Mouse (Mus musculus) stomach, embryonic 15.5 days (tissue): ENCODE data around the gene Zscan20. TPM values are rescaled to one million over a fixed set of nuclear protein-coding genes. Genes with fewer than 3 reads are reported as not detected.
"Not testable (repeated sequence)": the region's sequence is repeated elsewhere in the genome, so short reads cannot be mapped to it uniquely, and the experiment has no call there.

Experiments
- ATAC-seq: fragments of 200-750 bp; cut with Nextera tagmentation; 2 replicates; pipeline ENCODE4 v1.8.0; 2017; ENCODE audit warnings: low read depth, moderate number of reproducible peaks, moderate TSS enrichment; ENCODE audit not compliant: insufficient read depth, low FRiP score
- H3K27ac ChIP-seq: fragments of 300-500 bp; sonication (generic); 2 replicates; pipeline ENCODE4 v1.5.1; 2015; ENCODE audit warnings: mild to moderate bottlenecking, inconsistent platforms
- H3K27me3 ChIP-seq: fragments of 300-500 bp; sonication (generic); replicated peaks from 2 replicates; pipeline ENCODE4 v1.6.1; 2015; ENCODE audit warnings: inconsistent platforms
- H3K36me3 ChIP-seq: fragments of 300-500 bp; sonication (generic); 2 replicates; pipeline ENCODE4 v1.6.1; 2015; ENCODE audit warnings: inconsistent platforms
- H3K4me1 ChIP-seq: fragments of 300-500 bp; sonication (generic); 2 replicates; pipeline ENCODE4 v1.6.1; 2015; ENCODE audit warnings: inconsistent platforms
- H3K4me2 ChIP-seq: fragments of 300-500 bp; sonication (generic); 2 replicates; pipeline ENCODE4 v1.6.1; 2015; ENCODE audit warnings: mild to moderate bottlenecking, inconsistent platforms
- H3K4me3 ChIP-seq: fragments of 300-500 bp; sonication (generic); replicated peaks from 2 replicates; pipeline ENCODE4 v1.5.1; 2015; ENCODE audit warnings: inconsistent platforms
- H3K9ac ChIP-seq: fragments of 300-500 bp; sonication (generic); 2 replicates; pipeline ENCODE4 v1.6.1; 2015; ENCODE audit warnings: inconsistent platforms
- H3K9me3 ChIP-seq: fragments of 300-500 bp; sonication (generic); 2 replicates; pipeline ENCODE4 v1.6.1; 2016; ENCODE audit warnings: inconsistent platforms
- WGBS: fragments of 180-500 bp; shearing (Covaris S2); methylation state at CpG from one replicate; pipeline ENCODE4 v1.1.7; 2015; 5-methylcytosine and 5-hydroxymethylcytosine counted together
- polyA plus RNA-seq: library from polyadenylated mRNA; unstranded; fragments of >200 nt; fragmentation: Nextera tagmentation; extraction: Ambion mirVana; gene quantifications from 2 replicates; pipeline ENCODE4 v1.2.1, GENCODE M21; 2015

Gene Zscan20
- polyA plus RNA-seq, 1 experiment from 2014 or later = 3.9 TPM

DNA sequence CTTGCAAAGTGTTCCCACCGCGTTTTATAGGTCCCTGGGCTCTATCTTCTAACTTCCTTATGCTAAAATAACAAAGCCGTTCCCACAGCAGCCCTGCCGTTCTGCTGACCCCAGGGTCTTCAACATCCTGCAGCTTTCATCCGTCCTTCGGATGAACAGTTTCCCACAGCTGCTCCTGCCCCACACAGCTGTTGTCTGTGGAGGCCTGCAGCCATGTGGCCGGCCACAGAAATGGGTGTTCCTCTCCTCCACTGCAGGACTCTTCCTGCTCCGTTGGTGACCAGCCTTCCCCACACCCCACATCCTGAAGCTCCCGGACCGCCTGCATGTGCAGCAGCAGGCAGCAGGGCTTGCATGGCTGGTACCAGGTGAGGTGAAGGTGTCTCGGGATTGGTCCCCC lies 27.4 kb upstream of the Zscan20 start:
- Histone ChIP-seq H3K27ac (peak overlapping the region; percentile 66; the same call in 1 of the 2 replicates), H3K9me3 (no peaks in the 10 kb centered on the region), H3K4me1 (peaks cover 13% of the 10 kb centered on the region), H3K36me3 (no peaks in the 10 kb centered on the region), H3K4me2 (no peak overlapping the region), H3K4me3 (no peak overlapping the region), H3K27me3 (no peaks in the 10 kb centered on the region), H3K9ac (no peak overlapping the region)
- WGBS = 28% methylated on average over 11 of the region's 11 CpGs
- ATAC-seq = peak; percentile 57; the same call in 1 of the 2 replicates

DNA sequence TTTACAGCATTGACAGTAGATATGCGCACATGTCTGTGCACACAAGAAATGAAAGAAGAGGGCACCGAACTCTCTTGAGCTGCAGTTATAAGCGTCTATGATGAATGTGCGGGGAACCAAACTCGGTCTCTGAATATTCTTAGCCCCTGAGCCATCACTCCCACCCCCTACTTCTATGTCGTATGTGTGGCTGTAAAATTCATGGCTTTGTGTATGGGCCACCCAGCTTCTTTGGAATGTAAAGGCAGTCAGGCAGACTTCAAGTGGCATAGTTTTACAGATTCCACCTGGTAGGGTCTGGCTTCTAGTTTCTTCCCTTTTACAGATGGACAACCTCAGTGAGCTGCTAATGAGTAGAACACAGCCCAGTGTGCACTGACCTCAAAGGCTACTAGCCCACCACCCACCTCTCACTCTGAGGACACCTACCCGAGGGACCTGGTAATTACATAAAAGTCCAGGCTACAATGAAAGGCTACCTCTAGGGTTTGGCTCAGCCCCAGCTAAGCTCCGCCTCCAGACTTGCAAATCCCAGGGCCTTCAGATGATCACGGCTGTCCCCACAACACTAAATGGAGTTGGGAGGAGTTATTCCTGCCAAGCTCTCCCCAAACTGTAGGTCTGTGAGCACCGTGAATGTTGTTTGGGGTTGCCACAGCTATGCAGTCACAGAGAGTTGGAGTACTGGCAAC lies 26.1 kb upstream of the Zscan20 start:
- peaks cover 9% of the 10 kb centered on the region for H3K4me1 ChIP-seq
- no peak overlapping the region for H3K4me2 ChIP-seq
- H3K36me3 ChIP-seq = no peaks in the 10 kb centered on the region
- 40% methylated on average over 10 of the region's 10 CpGs for WGBS
- no peaks in the 10 kb centered on the region for H3K27me3 ChIP-seq
- H3K9ac ChIP-seq = no peak overlapping the region
- H3K4me3 ChIP-seq = no peak overlapping the region
- peak overlapping the region; percentile 66 for H3K27ac ChIP-seq
- no peaks in the 10 kb centered on the region for H3K9me3 ChIP-seq
- ATAC-seq = no peak

- Histone ChIP-seq H3K4me2 (no peak overlapping the region), H3K9me3 (no peaks in the 10 kb centered on the region), H3K27me3 (no peaks in the 10 kb centered on the region), H3K27ac (no peak overlapping the region), H3K4me1 (peaks cover 11% of the 10 kb centered on the region), H3K4me3 (no peak overlapping the region), H3K36me3 (no peaks in the 10 kb centered on the region), H3K9ac (no peak overlapping the region)
- no peak for ATAC-seq
- 52% methylated on average over 7 of the region's 7 CpGs for WGBS
Observed at GRCm38 (mm10) chr4:128635451-128635850, 25.6 kb upstream of the Zscan20 start.

GRCm38 (mm10) chr4:128621109-128621508 lies 11.2 kb upstream of the Zscan20 start:
- 87% methylated on average over 8 of the region's 8 CpGs for WGBS
- H3K9me3 ChIP-seq = no peaks in the 10 kb centered on the region
- no peak for ATAC-seq

GRCm38 (mm10) chr4:128620572-128620971 lies 10.7 kb upstream of the Zscan20 start:
- no peak for ATAC-seq
- H3K36me3 ChIP-seq = no peaks in the 10 kb centered on the region

More at GRCm38 (mm10) chr4:128621109-128621508, 11.2 kb upstream of the Zscan20 start:
- no peak overlapping the region for H3K9ac ChIP-seq
- H3K27ac ChIP-seq = no peak overlapping the region
- H3K27me3 ChIP-seq = 0 out of 2 replicates have a peak, but pooled peaks cover 4% of the 10 kb centered on the region
- no peak overlapping the region for H3K4me3 ChIP-seq
- peaks cover 11% of the 10 kb centered on the region for H3K4me1 ChIP-seq
- no peaks in the 10 kb centered on the region for H3K36me3 ChIP-seq
- H3K4me2 ChIP-seq = no peak overlapping the region

GRCm38 (mm10) chr4:128618963-128619362 lies 9.1 kb upstream of the Zscan20 start:
- H3K9me3 ChIP-seq = no peaks in the 10 kb centered on the region
- H3K4me3 ChIP-seq = no peak overlapping the region
- WGBS = 35% methylated on average over 2 of the region's 2 CpGs
- 0 out of 2 replicates have a peak overlapping the region, but pooled peaks have one; percentile 18 for H3K27ac ChIP-seq
- peaks cover 4% of the 10 kb centered on the region; the same call in 1 of the 2 replicates for H3K27me3 ChIP-seq
- H3K4me1 ChIP-seq = peaks cover 11% of the 10 kb centered on the region
- no peak overlapping the region for H3K4me2 ChIP-seq
- H3K9ac ChIP-seq = no peak overlapping the region
- ATAC-seq = no peak
- no peaks in the 10 kb centered on the region for H3K36me3 ChIP-seq

More at GRCm38 (mm10) chr4:128620572-128620971, 10.7 kb upstream of the Zscan20 start:
- WGBS = 67% methylated on average over 6 of the region's 6 CpGs
- H3K9ac ChIP-seq = no peak overlapping the region
- no peak overlapping the region for H3K27ac ChIP-seq
- no peak overlapping the region for H3K4me2 ChIP-seq
- peaks cover 11% of the 10 kb centered on the region for H3K4me1 ChIP-seq
- peaks cover 4% of the 10 kb centered on the region; the same call in 1 of the 2 replicates for H3K27me3 ChIP-seq
- H3K4me3 ChIP-seq = no peak overlapping the region
- H3K9me3 ChIP-seq = no peaks in the 10 kb centered on the region

- peak within 1 kb of the TSS; percentile 19; the same call in 1 of the 2 replicates for H3K4me2 ChIP-seq
Observed at GRCm38 (mm10) chr4:128618246-128618911, 8.5 kb upstream of the Zscan20 start, which contains the start of gene Tlr12. TSS of gene Tlr12 (minus strand) at chr4:128618619.

GRCm38 (mm10) chr4:128617363-128618120 lies 7.6 kb upstream of the Zscan20 start:
- peaks cover 4% of the 10 kb centered on the region; the same call in 1 of the 2 replicates for H3K27me3 ChIP-seq
- H3K4me3 ChIP-seq = no peak overlapping the region
- H3K4me2 ChIP-seq = no peak overlapping the region
- H3K9me3 ChIP-seq = no peaks in the 10 kb centered on the region
- H3K27ac ChIP-seq = no peak overlapping the region
- H3K36me3 ChIP-seq = no peaks in the 10 kb centered on the region
- WGBS = 63% methylated on average over 17 of the region's 17 CpGs
- no peak for ATAC-seq
- peaks cover 11% of the 10 kb centered on the region for H3K4me1 ChIP-seq
- no peak overlapping the region for H3K9ac ChIP-seq

More at GRCm38 (mm10) chr4:128618246-128618911, 8.5 kb upstream of the Zscan20 start, which contains the start of gene Tlr12:
- Histone ChIP-seq H3K4me1 (peaks cover 11% of the 10 kb centered on the region), H3K9me3 (no peaks in the 10 kb centered on the region), H3K4me3 (no peak within 1 kb of the TSS), H3K36me3 (no peaks in the 10 kb centered on the region), H3K27ac (0 out of 2 replicates have a peak within 1 kb of the TSS, but pooled peaks have one; percentile 18), H3K27me3 (peaks cover 4% of the 10 kb centered on the region; the same call in 1 of the 2 replicates), H3K9ac (no peak within 1 kb of the TSS)
- 46% methylated on average over 15 of the region's 15 CpGs for WGBS
- ATAC-seq = no peak

DNA sequence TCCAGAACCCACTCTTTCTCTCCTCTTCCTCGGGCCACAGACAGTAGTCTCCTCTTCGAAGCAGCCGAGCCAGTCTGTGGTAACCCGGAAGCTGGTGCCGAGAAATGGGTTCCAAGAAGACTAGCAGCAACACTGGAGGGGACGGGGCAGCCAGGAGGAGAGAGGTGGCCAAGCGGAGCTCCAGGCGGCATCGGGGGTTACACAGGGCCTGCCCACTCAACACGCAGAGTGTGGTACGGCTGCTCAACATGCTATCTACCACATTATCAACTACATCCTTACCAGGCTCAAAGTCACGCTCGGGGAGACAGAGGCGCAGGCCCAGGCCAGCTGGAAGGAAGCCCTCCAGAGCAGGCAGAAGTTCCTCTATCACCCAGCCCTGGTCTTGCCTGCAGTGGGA lies 5.9 kb upstream of the Zscan20 start:
- no peak overlapping the region for H3K9ac ChIP-seq
- H3K9me3 ChIP-seq = no peaks in the 10 kb centered on the region
- WGBS = 86% methylated on average over 14 of the region's 14 CpGs
- H3K4me3 ChIP-seq = no peak overlapping the region
- H3K4me2 ChIP-seq = no peak overlapping the region
- no peaks in the 10 kb centered on the region for H3K36me3 ChIP-seq
- no peak overlapping the region for H3K27ac ChIP-seq
- peaks cover 11% of the 10 kb centered on the region for H3K4me1 ChIP-seq
- peaks cover 4% of the 10 kb centered on the region; the same call in 1 of the 2 replicates for H3K27me3 ChIP-seq
- no peak for ATAC-seq

DNA sequence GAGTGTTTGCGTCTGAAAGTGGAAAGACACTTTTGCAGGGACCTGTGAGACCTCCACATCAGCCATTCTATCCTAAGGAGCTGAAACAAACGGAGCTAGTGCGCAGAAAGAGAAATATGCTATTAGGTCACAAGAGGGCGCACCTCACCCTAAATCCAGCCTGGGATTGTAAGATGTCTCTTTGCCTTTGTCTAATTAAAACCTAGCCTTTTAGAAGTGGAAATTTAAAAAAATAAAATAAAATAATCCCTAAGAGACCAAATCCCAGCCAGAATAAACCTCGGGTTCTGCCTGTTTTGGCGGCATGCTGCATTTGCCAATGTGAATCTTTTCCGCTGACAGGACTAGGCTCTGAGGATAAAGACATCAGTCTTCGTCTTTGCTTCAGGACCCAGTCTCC lies 3.4 kb upstream of the Zscan20 start:
- 18% methylated on average over 8 of the region's 8 CpGs for WGBS
- H3K4me3 ChIP-seq = no peak overlapping the region

GRCm38 (mm10) chr4:128611726-128612125 lies 1.8 kb upstream of the Zscan20 start:
- 76% methylated on average over 3 of the region's 3 CpGs for WGBS
- H3K27ac ChIP-seq = not testable (repeated sequence)

More for the DNA sequence above, 3.4 kb upstream of the Zscan20 start:
- Histone ChIP-seq H3K9ac (no peak overlapping the region), H3K4me2 (no peak overlapping the region), H3K36me3 (no peaks in the 10 kb centered on the region), H3K9me3 (no peaks in the 10 kb centered on the region), H3K4me1 (peaks cover 12% of the 10 kb centered on the region), H3K27ac (no peak overlapping the region), H3K27me3 (peaks cover 4% of the 10 kb centered on the region; the same call in 1 of the 2 replicates)
- no peak for ATAC-seq

More at GRCm38 (mm10) chr4:128611726-128612125, 1.8 kb upstream of the Zscan20 start:
- H3K4me2 ChIP-seq, H3K27me3 ChIP-seq, H3K4me3 ChIP-seq, H3K9me3 ChIP-seq, ATAC-seq, H3K9ac ChIP-seq, H3K4me1 ChIP-seq, H3K36me3 ChIP-seq: not testable (repeated sequence)
